Mouse (Mus musculus): Measurements from ENCODE around the gene Polr1a. TPM values are rescaled to one million over a fixed set of nuclear protein-coding genes. Genes with fewer than 3 reads are reported as not detected.

Polr1a gene
- polyA plus RNA-seq, 1 experiment, result 35.1 TPM

DNA sequence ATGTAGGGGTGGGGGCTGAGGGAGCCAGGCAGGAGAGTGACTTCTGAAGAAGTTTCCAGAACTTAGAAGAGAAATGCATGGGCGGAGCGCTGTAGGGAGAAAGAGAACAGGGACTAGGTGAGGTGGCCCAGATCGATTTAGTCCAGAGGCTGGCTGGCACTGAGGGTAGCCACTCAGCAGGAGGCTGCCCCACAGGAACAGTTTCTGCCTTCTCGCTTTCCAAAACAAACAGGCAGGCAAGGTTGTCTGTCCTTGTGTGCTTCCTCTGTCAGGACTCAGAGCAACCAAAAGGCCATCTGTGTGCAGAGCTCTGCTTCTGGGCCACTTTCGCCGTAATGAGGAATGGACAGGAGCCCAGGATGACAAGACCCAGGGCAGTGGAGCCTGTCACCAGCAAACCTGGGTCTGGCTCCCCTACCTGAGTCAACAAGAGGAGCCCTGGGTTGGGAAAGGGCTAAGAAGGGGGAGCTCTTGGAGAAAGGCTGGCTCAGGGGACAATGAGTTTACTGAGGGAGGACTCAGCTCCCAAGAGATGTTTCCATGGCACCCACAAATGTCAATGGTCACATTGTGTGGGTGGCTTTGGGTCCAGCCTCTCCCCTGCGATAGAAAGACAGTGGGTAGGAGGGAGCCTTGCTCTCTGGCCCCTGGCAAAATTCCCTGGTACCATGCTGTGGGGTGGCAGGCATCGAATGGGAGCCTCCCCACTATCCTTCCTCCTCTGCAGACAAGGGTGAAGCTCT, 82.5 kb downstream of the Polr1a start:
- TF ChIP-seq MAX (IDR thresholded peaks at IDR 0.05) (no peak), CEBPB (IDR thresholded peaks at IDR 0.05; ENCODE audit: low read depth) (peak; percentile 88)
- no peaks in the 10 kb centered on the region for H3K27me3 ChIP-seq (ENCODE audit: control insufficient read depth, insufficient read depth, insufficient read length)
- H3K36me3 ChIP-seq (ENCODE audit: control insufficient read depth, insufficient read depth), result no peaks in the 10 kb centered on the region
- no peaks in the 10 kb centered on the region for H3K79me3 ChIP-seq (ENCODE audit: low read depth)
- H3K4me3 ChIP-seq (ENCODE audit: insufficient read depth, poor library complexity, severe bottlenecking), result no peak overlapping the region
- H3ac ChIP-seq (ENCODE audit: control insufficient read depth, insufficient read length, low read depth), result no peak overlapping the region
- no peaks in the 10 kb centered on the region for H3K79me2 ChIP-seq (ENCODE audit: control insufficient read depth, insufficient read depth)

DNA sequence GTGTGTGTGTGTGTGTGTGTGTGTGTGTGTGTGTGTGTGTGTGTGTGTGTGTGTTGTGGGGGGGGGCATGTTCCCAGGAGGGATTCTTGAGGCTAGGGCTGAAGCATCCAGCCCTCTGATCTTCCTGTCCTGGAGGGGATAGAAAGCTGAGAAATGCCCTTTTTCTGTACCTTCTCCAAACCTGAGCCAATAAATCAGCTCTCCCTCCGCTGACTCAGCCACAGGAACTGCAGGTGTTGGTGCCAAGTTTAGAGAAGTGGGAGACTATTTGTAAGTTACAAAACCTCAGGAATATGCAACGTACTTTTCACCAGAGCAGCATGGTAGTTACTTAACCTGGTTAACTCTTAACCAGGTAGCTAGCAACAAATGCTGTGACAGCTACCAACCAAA, 83.1 kb downstream of the Polr1a start:
- Histone ChIP-seq H3K27me3 (ENCODE audit: control insufficient read depth, insufficient read depth, insufficient read length) (no peaks in the 10 kb centered on the region), H3K36me3 (ENCODE audit: control insufficient read depth, insufficient read depth) (no peaks in the 10 kb centered on the region), H3ac (ENCODE audit: control insufficient read depth, insufficient read length, low read depth) (peak overlapping the region; percentile 37), H3K4me3 (ENCODE audit: insufficient read depth, poor library complexity, severe bottlenecking) (no peak overlapping the region), H3K79me2 (ENCODE audit: control insufficient read depth, insufficient read depth) (no peaks in the 10 kb centered on the region), H3K79me3 (ENCODE audit: low read depth) (no peaks in the 10 kb centered on the region)
- TF ChIP-seq CTCF (IDR thresholded peaks at IDR 0.05; ENCODE audit: control insufficient read depth, insufficient read depth, insufficient read length) (no peak), MYOD1 (IDR thresholded peaks at IDR 0.05; ENCODE audit: control insufficient read depth, insufficient read length, low read depth) (no peak), CEBPB (IDR thresholded peaks at IDR 0.05; ENCODE audit: low read depth) (no peak), MYOG (IDR thresholded peaks at IDR 0.05; ENCODE audit: control insufficient read depth, extremely low read depth, insufficient read length) (no peak), MAX (IDR thresholded peaks at IDR 0.05) (no peak), FOSL1 (IDR thresholded peaks at IDR 0.05; ENCODE audit: insufficient read depth, low read length, poor library complexity, severe bottlenecking) (no peak), USF1 (IDR thresholded peaks at IDR 0.05; ENCODE audit: low read depth) (no peak)

DNA sequence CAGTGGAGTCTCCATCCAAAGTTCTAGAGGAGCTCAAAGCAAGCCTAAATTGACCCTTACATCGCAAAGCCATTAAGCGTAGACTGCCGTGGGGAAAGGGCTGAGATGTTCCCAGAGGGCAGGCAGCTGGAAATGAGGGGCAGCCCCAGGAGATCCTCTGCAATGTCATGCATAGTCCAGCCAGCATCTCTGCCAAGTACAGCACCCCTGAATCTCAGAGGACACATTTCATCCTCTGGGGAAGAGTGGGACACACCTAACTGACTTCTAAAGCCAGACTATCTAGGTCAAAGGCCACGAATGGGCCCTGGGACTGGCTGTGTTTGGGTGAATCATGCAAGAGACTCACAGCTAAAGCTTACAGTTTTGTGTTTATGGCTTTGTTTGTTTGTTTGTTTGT, 85.2 kb downstream of the Polr1a start:
- Histone ChIP-seq H3K79me3 (ENCODE audit: low read depth) (no peaks in the 10 kb centered on the region), H3K4me3 (ENCODE audit: insufficient read depth, poor library complexity, severe bottlenecking) (no peak overlapping the region), H3K27me3 (ENCODE audit: control insufficient read depth, insufficient read depth, insufficient read length) (no peaks in the 10 kb centered on the region), H3K79me2 (ENCODE audit: control insufficient read depth, insufficient read depth) (no peaks in the 10 kb centered on the region), H3K36me3 (ENCODE audit: control insufficient read depth, insufficient read depth) (no peaks in the 10 kb centered on the region), H3ac (ENCODE audit: control insufficient read depth, insufficient read length, low read depth) (no peak overlapping the region)
- TF ChIP-seq MAX (IDR thresholded peaks at IDR 0.05) (no peak), USF1 (IDR thresholded peaks at IDR 0.05; ENCODE audit: low read depth) (no peak), MYOD1 (IDR thresholded peaks at IDR 0.05; ENCODE audit: control insufficient read depth, insufficient read length, low read depth) (no peak), CEBPB (IDR thresholded peaks at IDR 0.05; ENCODE audit: low read depth) (no peak), MYOG (IDR thresholded peaks at IDR 0.05; ENCODE audit: control insufficient read depth, extremely low read depth, insufficient read length) (no peak), FOSL1 (IDR thresholded peaks at IDR 0.05; ENCODE audit: insufficient read depth, low read length, poor library complexity, severe bottlenecking) (no peak), CTCF (IDR thresholded peaks at IDR 0.05; ENCODE audit: control insufficient read depth, insufficient read depth, insufficient read length) (no peak)

DNA sequence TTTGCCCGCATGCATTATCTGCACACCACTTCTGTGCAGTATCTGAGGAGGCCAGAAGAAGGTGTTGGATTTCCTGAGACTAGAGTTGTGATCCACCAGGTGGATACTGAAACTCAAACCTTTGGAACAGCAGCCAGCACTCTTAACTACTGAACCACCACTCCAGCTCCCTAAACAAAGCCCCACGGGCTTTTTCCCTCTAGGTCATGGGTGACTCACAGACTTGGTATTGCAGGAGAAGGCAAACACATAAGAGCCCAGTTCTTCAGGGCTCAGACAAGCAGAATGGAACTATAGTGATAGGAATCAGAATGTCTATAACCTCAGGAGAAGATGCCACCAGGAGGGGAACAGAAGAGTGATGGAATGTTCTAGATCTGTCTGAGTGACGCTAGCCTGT, 86.2 kb downstream of the Polr1a start:
- H3ac ChIP-seq (ENCODE audit: control insufficient read depth, insufficient read length, low read depth), result no peak overlapping the region
- TF ChIP-seq FOSL1 (IDR thresholded peaks at IDR 0.05; ENCODE audit: insufficient read depth, low read length, poor library complexity, severe bottlenecking) (no peak), MYOD1 (IDR thresholded peaks at IDR 0.05; ENCODE audit: control insufficient read depth, insufficient read length, low read depth) (no peak)
- H3K79me3 ChIP-seq (ENCODE audit: low read depth), result no peaks in the 10 kb centered on the region
- H3K4me3 ChIP-seq (ENCODE audit: insufficient read depth, poor library complexity, severe bottlenecking), result no peak overlapping the region
- H3K36me3 ChIP-seq (ENCODE audit: control insufficient read depth, insufficient read depth), result no peaks in the 10 kb centered on the region
- H3K79me2 ChIP-seq (ENCODE audit: control insufficient read depth, insufficient read depth), result no peaks in the 10 kb centered on the region
- no peaks in the 10 kb centered on the region for H3K27me3 ChIP-seq (ENCODE audit: control insufficient read depth, insufficient read depth, insufficient read length)

DNA sequence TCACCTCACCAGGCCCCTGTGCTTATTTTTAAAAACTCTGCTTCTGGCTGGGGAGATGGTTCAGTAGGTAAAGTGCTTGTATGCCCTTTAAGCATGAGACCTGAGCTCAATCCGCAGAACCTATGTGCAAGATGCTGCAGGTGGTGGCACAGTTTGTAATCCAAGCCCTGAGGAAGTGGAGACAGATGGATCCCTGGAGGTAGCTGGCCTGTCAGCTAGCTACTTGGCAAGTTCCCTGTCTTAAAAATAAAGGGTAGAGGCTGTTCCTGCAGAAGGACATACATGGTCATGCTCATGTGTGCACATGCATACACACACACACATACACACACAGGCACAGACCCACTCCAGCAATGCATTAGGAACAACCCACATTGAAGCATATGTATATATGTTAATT, 88.4 kb downstream of the Polr1a start:
- Histone ChIP-seq H3ac (ENCODE audit: control insufficient read depth, insufficient read length, low read depth) (no peak overlapping the region), H3K79me3 (ENCODE audit: low read depth) (no peaks in the 10 kb centered on the region), H3K27me3 (ENCODE audit: control insufficient read depth, insufficient read depth, insufficient read length) (no peaks in the 10 kb centered on the region), H3K79me2 (ENCODE audit: control insufficient read depth, insufficient read depth) (no peaks in the 10 kb centered on the region), H3K36me3 (ENCODE audit: control insufficient read depth, insufficient read depth) (no peaks in the 10 kb centered on the region), H3K4me3 (ENCODE audit: insufficient read depth, poor library complexity, severe bottlenecking) (no peak overlapping the region)
- TF ChIP-seq USF1 (IDR thresholded peaks at IDR 0.05; ENCODE audit: low read depth) (no peak), CEBPB (IDR thresholded peaks at IDR 0.05; ENCODE audit: low read depth) (no peak), CTCF (IDR thresholded peaks at IDR 0.05; ENCODE audit: control insufficient read depth, insufficient read depth, insufficient read length) (no peak), MYOG (IDR thresholded peaks at IDR 0.05; ENCODE audit: control insufficient read depth, extremely low read depth, insufficient read length) (no peak), MAX (IDR thresholded peaks at IDR 0.05) (no peak), FOSL1 (IDR thresholded peaks at IDR 0.05; ENCODE audit: insufficient read depth, low read length, poor library complexity, severe bottlenecking) (no peak), MYOD1 (IDR thresholded peaks at IDR 0.05; ENCODE audit: control insufficient read depth, insufficient read length, low read depth) (no peak)

DNA sequence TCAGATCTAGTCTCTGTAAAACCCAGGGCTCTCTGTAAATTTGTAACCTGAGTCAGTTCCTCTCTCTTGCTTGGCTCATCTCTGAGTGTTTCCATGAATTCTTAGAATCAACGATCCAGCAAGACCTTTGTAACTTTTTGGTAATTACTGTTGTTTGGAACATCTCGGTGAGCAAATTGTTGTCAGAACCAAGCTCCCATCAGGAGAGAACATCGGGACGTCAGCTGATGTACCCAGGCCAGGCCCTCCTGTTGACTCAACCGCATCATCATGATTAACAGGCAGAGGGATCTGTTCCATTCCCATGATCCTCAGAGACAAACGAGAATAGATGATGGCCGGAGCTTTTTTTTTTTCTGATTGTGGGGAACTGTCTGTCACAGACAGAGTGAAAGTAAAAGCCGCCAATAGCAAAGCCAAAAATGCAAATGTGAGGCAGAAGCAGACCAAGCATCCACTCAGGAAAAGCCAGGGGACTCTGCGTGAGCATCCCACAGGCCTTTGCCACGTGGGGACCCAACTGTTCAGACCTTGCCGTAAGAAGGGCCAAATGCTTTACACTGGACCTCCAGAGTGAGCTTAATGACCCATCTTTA, 91.2 kb downstream of the Polr1a start:
- no peaks in the 10 kb centered on the region for H3K79me3 ChIP-seq (ENCODE audit: low read depth)
- no peaks in the 10 kb centered on the region for H3K79me2 ChIP-seq (ENCODE audit: control insufficient read depth, insufficient read depth)
- H3K27me3 ChIP-seq (ENCODE audit: control insufficient read depth, insufficient read depth, insufficient read length), result no peaks in the 10 kb centered on the region
- no peak overlapping the region for H3K4me3 ChIP-seq (ENCODE audit: insufficient read depth, poor library complexity, severe bottlenecking)
- no peak overlapping the region for H3ac ChIP-seq (ENCODE audit: control insufficient read depth, insufficient read length, low read depth)
- H3K36me3 ChIP-seq (ENCODE audit: control insufficient read depth, insufficient read depth), result no peaks in the 10 kb centered on the region
- TF ChIP-seq CEBPB (IDR thresholded peaks at IDR 0.05; ENCODE audit: low read depth) (no peak), MYOG (IDR thresholded peaks at IDR 0.05; ENCODE audit: control insufficient read depth, extremely low read depth, insufficient read length) (no peak), USF1 (IDR thresholded peaks at IDR 0.05; ENCODE audit: low read depth) (no peak), MAX (IDR thresholded peaks at IDR 0.05) (no peak), MYOD1 (IDR thresholded peaks at IDR 0.05; ENCODE audit: control insufficient read depth, insufficient read length, low read depth) (no peak), FOSL1 (IDR thresholded peaks at IDR 0.05; ENCODE audit: insufficient read depth, low read length, poor library complexity, severe bottlenecking) (no peak), CTCF (IDR thresholded peaks at IDR 0.05; ENCODE audit: control insufficient read depth, insufficient read depth, insufficient read length) (no peak)
